Mouse (Mus musculus) cortical plate, adult 2 months (tissue): ENCODE data around the gene Olfr1253.

Source experiments
- CTCF ChIP-seq: fragments of 200-500 bp; IDR thresholded peaks from 2 replicates; pipeline ENCODE4 v1.5.1; 2011; ENCODE audit warnings: mild to moderate bottlenecking, control low read depth, low read length; ENCODE audit not compliant: insufficient read depth; ENCODE audit errors: extremely low read depth
- POLR2A ChIP-seq: fragments of 200-500 bp; IDR thresholded peaks from 2 replicates; pipeline ENCODE4 v1.6.1; 2011; ENCODE audit warnings: mild to moderate bottlenecking, low read length, control low read depth; ENCODE audit not compliant: insufficient read depth; ENCODE audit errors: extremely low read depth

DNA sequence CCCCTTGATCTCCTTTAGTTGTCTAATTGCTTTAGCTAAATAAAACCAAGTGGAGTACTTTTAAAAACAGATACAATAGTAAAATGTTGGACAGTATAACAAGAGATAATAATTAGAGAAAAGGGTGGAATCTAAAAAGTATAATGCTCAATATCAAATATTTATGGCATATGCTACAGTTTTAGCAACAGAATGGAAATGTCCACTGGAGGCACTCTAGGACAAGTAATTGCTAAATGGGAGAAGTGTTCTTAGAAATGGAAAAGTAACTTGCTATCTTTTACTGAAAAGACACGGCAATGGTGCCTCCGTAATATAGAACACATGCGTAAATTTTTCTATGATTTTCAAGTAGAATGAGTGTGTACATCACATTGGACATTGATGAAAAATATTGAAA is 42.7 kb upstream of the Olfr1253 start:
- TF ChIP-seq POLR2A (no peak), CTCF (no peak)
